Mouse (Mus musculus) heart, postnatal 0 days (tissue): ENCODE data around the gene Srsf1.

Experiments
- CTCF ChIP-seq: IDR thresholded peaks from 2 replicates; pipeline ENCODE4 v1.5.1; 2016; ENCODE audit warnings: antibody characterized with exemption, control low read depth, low read depth
- EP300 ChIP-seq: IDR thresholded peaks from 2 replicates; pipeline ENCODE4 v1.6.1; 2016; ENCODE audit warnings: antibody characterized with exemption, low read depth

DNA sequence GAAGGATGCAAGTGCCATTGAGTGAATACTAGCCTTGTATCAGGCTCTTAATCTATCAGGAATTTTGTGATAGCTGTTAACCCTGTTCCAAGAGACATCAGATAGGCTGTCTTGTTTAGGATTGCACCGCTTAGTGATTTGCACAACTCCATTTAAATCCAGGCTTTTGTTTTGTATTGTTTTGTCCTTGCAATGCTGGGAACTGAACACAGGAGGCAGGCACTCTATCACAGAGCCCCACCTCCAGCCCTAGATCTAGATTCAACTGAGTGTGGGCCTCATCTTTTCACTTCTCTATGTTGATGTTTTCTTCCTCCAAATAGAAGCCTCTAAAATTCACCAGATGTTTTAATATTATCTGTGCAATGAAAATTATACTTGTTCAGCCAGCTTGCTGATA is 28.5 kb downstream of the Srsf1 start:
- TF ChIP-seq EP300 (no peak), CTCF (no peak)
